Mouse (Mus musculus): ENCODE measurements around the gene Scyl3. TPM values are rescaled to one million over a fixed set of nuclear protein-coding genes. Genes with fewer than 3 reads are reported as not detected.

Gene Scyl3
- polyA plus RNA-seq (2015; fragmentation: Nextera tagmentation; extraction: Ambion mirVana): 13.1 and 14.7 TPM in 2 replicates

GRCm38 (mm10) chr1:163928846-163929245 lies at the start of gene Scyl3:
TSS of gene Scyl3 (plus strand) at chr1:163929100.
- peak within 1 kb of the TSS; percentile 63 for H3K4me2 ChIP-seq (ENCODE audit: low read length)
- 69% methylated on average over 7 of the region's 7 CpGs for WGBS
- H3K9ac ChIP-seq (ENCODE audit: low read depth, low read length): peak within 1 kb of the TSS; percentile 97
- peak within 1 kb of the TSS; percentile 99 for H3K4me3 ChIP-seq (ENCODE audit: low read length)
- H3K27me3 ChIP-seq (replicated peaks; ENCODE audit: control insufficient read depth, insufficient read depth, low read length): no peaks in the 10 kb centered on the region
- no peaks in the 10 kb centered on the region for H3K9me3 ChIP-seq (ENCODE audit: control insufficient read depth, low read length)
- 0 out of 2 replicates have a peak, but pooled peaks cover 4% of the 10 kb centered on the region for H3K36me3 ChIP-seq (ENCODE audit: control insufficient read depth, insufficient read depth, low read length)
- no peak for ATAC-seq
- peaks cover 10% of the 10 kb centered on the region for H3K4me1 ChIP-seq (ENCODE audit: control insufficient read depth, insufficient read depth, low read depth, low read length)
- peak within 1 kb of the TSS; percentile 90 for H3K27ac ChIP-seq (ENCODE audit: low read depth, low read length)

DNA sequence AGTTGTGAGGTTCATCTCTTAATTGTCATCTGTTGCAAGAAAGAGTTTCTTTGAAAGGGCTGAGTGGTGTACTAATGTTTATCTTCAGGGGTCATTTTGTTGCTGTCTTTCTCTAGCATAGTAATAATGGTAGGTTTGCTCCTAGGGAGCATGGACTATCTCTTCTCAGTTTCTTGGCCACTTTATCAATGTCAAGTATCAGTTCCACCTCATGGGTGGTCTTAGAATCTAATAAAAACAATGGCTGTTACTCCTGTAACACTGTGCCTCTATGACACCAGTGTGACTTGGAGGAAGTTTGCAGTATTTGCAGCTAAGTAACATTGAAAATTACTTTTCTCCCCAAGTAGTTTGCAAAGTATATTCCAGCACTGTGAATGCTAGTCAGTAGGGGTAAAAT lies 39.3 kb upstream of the Scyl3 start:
- Histone ChIP-seq H3K36me3 (ENCODE audit: control insufficient read depth, insufficient read depth, low read length) (peaks cover 2% of the 10 kb centered on the region; the same call in 1 of the 2 replicates), H3K4me2 (ENCODE audit: low read length) (no peak overlapping the region), H3K4me1 (ENCODE audit: control insufficient read depth, insufficient read depth, low read depth, low read length) (no peaks in the 10 kb centered on the region), H3K27ac (ENCODE audit: low read depth, low read length) (no peak overlapping the region), H3K27me3 (replicated peaks; ENCODE audit: control insufficient read depth, insufficient read depth, low read length) (no peaks in the 10 kb centered on the region), H3K4me3 (ENCODE audit: low read length) (no peak overlapping the region), H3K9ac (ENCODE audit: low read depth, low read length) (no peak overlapping the region), H3K9me3 (ENCODE audit: control insufficient read depth, low read length) (no peaks in the 10 kb centered on the region)
- no peak for ATAC-seq

- Histone ChIP-seq H3K9me3 (ENCODE audit: control insufficient read depth, low read length) (no peaks in the 10 kb centered on the region), H3K4me2 (ENCODE audit: low read length) (no peak overlapping the region), H3K9ac (ENCODE audit: low read depth, low read length) (no peak overlapping the region), H3K27me3 (replicated peaks; ENCODE audit: control insufficient read depth, insufficient read depth, low read length) (no peaks in the 10 kb centered on the region), H3K4me1 (ENCODE audit: control insufficient read depth, insufficient read depth, low read depth, low read length) (no peaks in the 10 kb centered on the region), H3K36me3 (ENCODE audit: control insufficient read depth, insufficient read depth, low read length) (no peaks in the 10 kb centered on the region), H3K27ac (ENCODE audit: low read depth, low read length) (no peak overlapping the region), H3K4me3 (ENCODE audit: low read length) (no peak overlapping the region)
- WGBS: 87% methylated on average over 5 of the region's 5 CpGs
- no peak for ATAC-seq
Observed at GRCm38 (mm10) chr1:163893294-163893693, 35.6 kb upstream of the Scyl3 start.

DNA sequence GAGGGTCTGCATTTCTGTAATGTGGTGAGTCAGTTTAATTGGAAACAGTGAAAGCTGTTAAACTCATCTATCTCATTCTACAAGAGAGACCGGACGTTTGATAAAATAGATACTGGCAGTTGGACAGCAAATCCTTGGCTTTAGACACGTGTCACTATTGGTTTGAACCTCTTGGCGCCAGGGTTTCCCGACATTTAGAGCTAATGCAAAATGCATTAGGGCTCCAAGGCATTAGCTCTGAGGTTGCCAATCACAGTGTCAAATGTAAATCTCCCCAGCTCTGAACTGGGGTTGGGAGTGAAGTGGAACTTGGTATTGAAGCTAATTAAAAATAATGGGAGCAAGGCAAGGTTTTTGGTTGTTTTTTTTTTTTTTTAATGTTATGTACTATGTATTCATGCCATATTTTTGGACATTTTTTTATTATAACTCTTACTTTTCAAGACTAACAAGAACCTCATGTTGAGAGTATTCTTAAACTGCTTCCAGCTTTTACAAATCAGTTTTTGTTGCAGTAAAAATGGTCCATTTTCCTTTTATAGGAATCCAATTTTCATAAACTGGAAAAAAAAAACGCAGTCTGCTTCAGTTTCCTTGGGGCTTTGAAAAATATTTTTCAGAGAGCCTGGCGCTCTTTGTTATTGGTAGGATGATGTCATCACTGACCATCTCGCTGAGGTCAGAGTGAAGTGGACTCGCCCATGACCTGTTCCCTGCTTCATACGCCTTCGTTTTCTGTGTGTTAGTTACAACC lies 34.9 kb upstream of the Scyl3 start:
- Histone ChIP-seq H3K9me3 (ENCODE audit: control insufficient read depth, low read length) (no peaks in the 10 kb centered on the region), H3K4me1 (ENCODE audit: control insufficient read depth, insufficient read depth, low read depth, low read length) (no peaks in the 10 kb centered on the region), H3K4me3 (ENCODE audit: low read length) (no peak overlapping the region), H3K4me2 (ENCODE audit: low read length) (no peak overlapping the region), H3K27me3 (replicated peaks; ENCODE audit: control insufficient read depth, insufficient read depth, low read length) (no peaks in the 10 kb centered on the region), H3K9ac (ENCODE audit: low read depth, low read length) (no peak overlapping the region), H3K36me3 (ENCODE audit: control insufficient read depth, insufficient read depth, low read length) (no peaks in the 10 kb centered on the region), H3K27ac (ENCODE audit: low read depth, low read length) (no peak overlapping the region)
- WGBS: 82% methylated on average over 11 of the region's 11 CpGs
- no peak for ATAC-seq

DNA sequence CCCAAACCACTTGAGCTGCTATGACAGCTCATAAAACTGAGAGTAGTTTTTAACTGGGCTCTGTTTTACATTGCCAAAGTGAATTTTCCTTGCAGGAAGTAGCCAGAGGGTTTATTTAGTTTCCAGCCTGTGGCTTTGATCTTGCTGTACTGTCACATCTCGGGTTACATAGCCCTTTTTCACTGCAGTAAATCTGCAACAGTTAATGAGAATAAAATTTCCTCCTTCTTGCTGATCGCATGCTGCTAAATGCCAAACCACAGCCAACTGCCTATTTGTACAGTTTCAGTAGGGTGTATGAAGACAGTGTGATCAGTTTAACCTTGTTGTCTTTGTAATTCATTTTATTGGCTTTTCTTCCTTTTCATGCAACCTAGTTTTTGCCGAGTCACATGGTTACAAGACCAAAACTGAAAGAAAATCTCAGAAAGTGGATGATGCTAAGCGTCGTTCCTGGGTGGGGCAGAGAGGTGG lies 30.6 kb upstream of the Scyl3 start:
- Histone ChIP-seq H3K9ac (ENCODE audit: low read depth, low read length) (no peak overlapping the region), H3K27ac (ENCODE audit: low read depth, low read length) (no peak overlapping the region), H3K27me3 (replicated peaks; ENCODE audit: control insufficient read depth, insufficient read depth, low read length) (no peaks in the 10 kb centered on the region), H3K36me3 (ENCODE audit: control insufficient read depth, insufficient read depth, low read length) (0 out of 2 replicates have a peak, but pooled peaks cover 5% of the 10 kb centered on the region), H3K4me3 (ENCODE audit: low read length) (no peak overlapping the region), H3K4me1 (ENCODE audit: control insufficient read depth, insufficient read depth, low read depth, low read length) (no peaks in the 10 kb centered on the region), H3K9me3 (ENCODE audit: control insufficient read depth, low read length) (no peaks in the 10 kb centered on the region), H3K4me2 (ENCODE audit: low read length) (no peak overlapping the region)
- 73% methylated on average over 5 of the region's 5 CpGs for WGBS
- ATAC-seq: no peak

DNA sequence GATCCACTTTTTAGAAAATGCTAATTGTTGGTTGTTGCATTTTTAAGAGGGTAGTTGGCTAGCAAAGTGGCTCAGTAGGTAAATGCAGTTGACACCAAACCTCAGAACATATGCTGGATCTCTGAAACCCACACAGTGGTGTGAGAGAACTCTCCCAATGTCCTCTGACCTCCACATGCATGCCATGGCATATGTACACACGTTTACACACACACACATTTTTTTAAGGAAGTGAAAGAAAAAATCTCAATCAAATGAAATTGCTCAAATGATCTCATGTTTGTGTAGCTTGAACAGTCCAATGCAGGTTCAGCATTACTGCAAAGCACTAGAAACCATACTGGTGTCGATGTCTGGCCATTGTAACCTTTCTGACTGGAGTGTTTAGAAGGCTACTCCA lies 29.3 kb upstream of the Scyl3 start:
- no peak for ATAC-seq
- Histone ChIP-seq H3K27me3 (replicated peaks; ENCODE audit: control insufficient read depth, insufficient read depth, low read length) (no peaks in the 10 kb centered on the region), H3K9me3 (ENCODE audit: control insufficient read depth, low read length) (no peaks in the 10 kb centered on the region), H3K4me1 (ENCODE audit: control insufficient read depth, insufficient read depth, low read depth, low read length) (no peaks in the 10 kb centered on the region), H3K27ac (ENCODE audit: low read depth, low read length) (no peak overlapping the region), H3K36me3 (ENCODE audit: control insufficient read depth, insufficient read depth, low read length) (0 out of 2 replicates have a peak, but pooled peaks cover 5% of the 10 kb centered on the region), H3K4me2 (ENCODE audit: low read length) (no peak overlapping the region), H3K4me3 (ENCODE audit: low read length) (no peak overlapping the region), H3K9ac (ENCODE audit: low read depth, low read length) (no peak overlapping the region)
- WGBS: 98% methylated on average over 2 of the region's 2 CpGs

DNA sequence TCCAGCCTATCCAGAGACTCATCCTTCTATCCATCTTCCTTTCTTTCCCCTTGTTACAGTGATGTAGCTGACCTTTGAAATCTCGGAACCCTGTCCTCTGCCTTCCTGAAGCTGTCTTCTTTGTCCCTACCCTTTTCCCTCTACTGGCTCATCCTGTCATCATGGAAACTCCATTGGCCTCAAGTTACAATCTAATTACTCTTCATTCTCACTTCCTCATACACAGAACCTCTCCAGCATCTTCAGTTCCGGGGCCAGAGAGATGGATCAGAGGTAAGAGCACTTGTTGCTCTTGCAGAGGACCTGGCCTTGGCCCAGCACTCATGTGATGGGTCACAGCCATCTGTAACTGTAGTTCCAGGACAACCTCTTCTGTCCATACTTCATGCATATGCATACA lies 28.7 kb upstream of the Scyl3 start:
- no peak overlapping the region for H3K4me3 ChIP-seq (ENCODE audit: low read length)
- H3K27ac ChIP-seq (ENCODE audit: low read depth, low read length): no peak overlapping the region
- no peaks in the 10 kb centered on the region for H3K4me1 ChIP-seq (ENCODE audit: control insufficient read depth, insufficient read depth, low read depth, low read length)
- no peaks in the 10 kb centered on the region for H3K27me3 ChIP-seq (replicated peaks; ENCODE audit: control insufficient read depth, insufficient read depth, low read length)
- H3K36me3 ChIP-seq (ENCODE audit: control insufficient read depth, insufficient read depth, low read length): 0 out of 2 replicates have a peak, but pooled peaks cover 5% of the 10 kb centered on the region
- no peak overlapping the region for H3K9ac ChIP-seq (ENCODE audit: low read depth, low read length)
- no peak overlapping the region for H3K4me2 ChIP-seq (ENCODE audit: low read length)
- 90% methylated on average over 2 of the region's 2 CpGs for WGBS
- ATAC-seq: no peak
- no peaks in the 10 kb centered on the region for H3K9me3 ChIP-seq (ENCODE audit: control insufficient read depth, low read length)

GRCm38 (mm10) chr1:163903411-163903810 lies 25.5 kb upstream of the Scyl3 start:
- ATAC-seq: no peak
- H3K9ac ChIP-seq (ENCODE audit: low read depth, low read length): no peak overlapping the region
- no peaks in the 10 kb centered on the region for H3K4me1 ChIP-seq (ENCODE audit: control insufficient read depth, insufficient read depth, low read depth, low read length)
- H3K9me3 ChIP-seq (ENCODE audit: control insufficient read depth, low read length): no peaks in the 10 kb centered on the region
- WGBS: 94% methylated on average over 3 of the region's 3 CpGs
- H3K27ac ChIP-seq (ENCODE audit: low read depth, low read length): no peak overlapping the region
- H3K4me2 ChIP-seq (ENCODE audit: low read length): no peak overlapping the region
- 0 out of 2 replicates have a peak, but pooled peaks cover 5% of the 10 kb centered on the region for H3K36me3 ChIP-seq (ENCODE audit: control insufficient read depth, insufficient read depth, low read length)
- H3K27me3 ChIP-seq (replicated peaks; ENCODE audit: control insufficient read depth, insufficient read depth, low read length): no peaks in the 10 kb centered on the region
- H3K4me3 ChIP-seq (ENCODE audit: low read length): no peak overlapping the region

DNA sequence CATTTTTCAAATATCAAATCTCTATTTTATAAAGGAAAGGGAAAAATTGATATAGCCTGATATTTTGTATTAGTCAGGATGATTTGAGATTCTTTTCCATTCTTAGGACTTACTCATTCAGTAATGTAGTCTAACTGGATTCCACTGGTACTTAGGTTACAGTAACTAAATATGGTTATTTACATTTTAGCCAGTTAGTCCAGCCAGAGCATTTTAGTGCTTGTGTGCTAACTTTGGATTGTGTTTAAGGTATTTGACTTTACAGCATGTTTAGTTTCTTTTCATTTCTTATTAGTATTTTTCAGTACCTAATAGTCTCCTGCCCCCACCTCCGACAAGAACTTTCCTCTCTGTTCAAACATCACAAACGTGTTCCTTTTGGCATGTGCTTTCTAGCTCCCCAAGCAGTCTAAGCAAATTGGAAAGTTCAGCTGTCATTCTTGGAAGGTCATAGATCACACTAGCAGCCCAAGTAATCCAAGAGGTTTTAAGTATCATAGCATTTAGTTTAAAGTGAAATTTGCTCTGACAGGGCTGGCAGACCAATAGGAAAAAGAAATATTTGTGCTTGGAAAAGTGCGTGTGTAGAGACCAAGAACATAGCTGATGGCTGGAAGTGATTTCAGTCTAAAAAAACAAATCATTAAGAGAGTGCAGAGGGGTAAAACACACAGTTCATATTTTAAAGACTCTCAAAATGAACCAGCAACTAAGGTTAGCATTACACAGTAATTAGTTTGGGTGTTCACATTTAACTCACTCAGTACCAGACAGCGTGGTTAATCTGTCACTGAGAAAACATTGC lies 21.7 kb upstream of the Scyl3 start:
- H3K4me2 ChIP-seq (ENCODE audit: low read length): no peak overlapping the region
- no peak overlapping the region for H3K4me3 ChIP-seq (ENCODE audit: low read length)
- no peak overlapping the region for H3K9ac ChIP-seq (ENCODE audit: low read depth, low read length)
- H3K9me3 ChIP-seq (ENCODE audit: control insufficient read depth, low read length): no peaks in the 10 kb centered on the region
- H3K27me3 ChIP-seq (replicated peaks; ENCODE audit: control insufficient read depth, insufficient read depth, low read length): no peaks in the 10 kb centered on the region
- H3K27ac ChIP-seq (ENCODE audit: low read depth, low read length): no peak overlapping the region
- ATAC-seq: no peak
- H3K36me3 ChIP-seq (ENCODE audit: control insufficient read depth, insufficient read depth, low read length): no peaks in the 10 kb centered on the region
- H3K4me1 ChIP-seq (ENCODE audit: control insufficient read depth, insufficient read depth, low read depth, low read length): no peaks in the 10 kb centered on the region
- 81% methylated on average over 4 of the region's 4 CpGs for WGBS
